Mouse (Mus musculus) naive thymus-derived CD4-positive, alpha-beta T cell, adult 2 months (primary cell): ENCODE measurements at regions not wholly inside any gene's neighbourhood (a gene's known extent, or its start where the extent isn't known, plus 50 kb on each side); places are given as distances from the start of the nearest gene placed in this dataset.
A peak's percentile ranks its signal among the peaks of the same experiment; 100 is the strongest.
"Not testable (repeated sequence)": the region's sequence is repeated elsewhere in the genome, so short reads cannot be mapped to it uniquely, and the experiment has no call there.

Experiments used
- DNase-seq: peaks from one replicate; pipeline ENCODE4 v3.0.0-alpha.2; 2011; ENCODE audit warnings: low read depth

DNA sequence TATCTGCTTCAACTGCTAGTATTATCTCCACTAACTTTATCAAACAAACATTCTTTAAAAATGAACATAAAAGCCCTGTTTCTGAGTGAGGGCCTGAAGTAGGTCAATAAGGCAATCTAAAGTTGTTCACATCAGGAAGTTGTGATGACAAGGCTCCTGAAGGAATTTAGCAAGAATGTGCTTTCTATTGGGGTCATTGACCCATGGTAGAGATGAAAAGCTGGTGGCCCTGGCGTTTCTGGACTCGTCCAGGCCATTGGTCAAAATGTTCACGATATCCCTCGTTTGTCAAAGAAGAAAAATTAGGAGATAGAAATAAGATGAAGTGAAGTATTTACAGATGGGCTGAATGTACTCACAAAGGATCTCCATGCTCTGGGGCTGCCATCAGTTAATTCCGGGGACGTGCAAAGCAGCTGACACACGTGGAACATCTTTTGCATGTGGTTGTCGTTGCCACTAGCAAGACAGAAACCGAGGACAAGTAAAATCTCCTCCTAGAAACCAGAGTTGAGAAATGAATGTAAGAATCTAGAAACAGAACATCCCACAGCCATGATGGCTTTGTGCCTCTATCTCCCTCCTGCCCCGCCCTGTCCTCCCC, 134.1 kb downstream of the Snx18 start:
- no peak for DNase-seq

- no peak for DNase-seq
Measured at GRCm38 (mm10) chr13:113482911-113483310, 135.5 kb downstream of the Snx18 start.

DNA sequence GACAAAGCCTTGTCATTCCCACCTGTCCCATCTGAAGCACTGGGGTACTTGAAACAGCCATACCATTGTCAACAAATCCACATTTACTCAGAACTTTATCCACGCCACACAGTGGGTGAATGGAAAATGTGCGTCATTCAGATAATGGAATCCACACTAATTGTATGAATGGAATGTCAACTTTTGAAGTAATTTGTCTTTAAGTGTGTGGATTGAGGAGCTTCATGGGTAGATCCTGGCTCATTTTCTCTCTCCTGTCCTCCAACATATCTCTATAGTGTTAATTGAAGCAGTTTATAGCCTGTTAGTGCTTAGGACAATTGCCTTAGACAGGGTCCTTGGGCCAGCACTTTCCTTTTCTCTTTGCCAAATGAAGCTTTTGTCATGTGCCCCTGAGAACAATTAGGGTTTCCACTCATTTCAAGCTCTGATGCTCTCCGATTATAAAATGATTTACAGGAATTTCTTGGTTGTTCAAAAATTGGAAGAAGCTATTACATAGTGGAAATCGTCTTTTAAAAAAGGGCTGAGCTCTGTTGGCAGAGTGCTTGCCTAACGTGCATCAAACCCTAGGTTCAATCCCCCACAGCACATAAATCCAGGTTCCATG, 140.4 kb downstream of the Snx18 start:
- no peak for DNase-seq

- no peak for DNase-seq
Measured at GRCm38 (mm10) chr13:113470822-113471557, 147.4 kb downstream of the Snx18 start.

DNA sequence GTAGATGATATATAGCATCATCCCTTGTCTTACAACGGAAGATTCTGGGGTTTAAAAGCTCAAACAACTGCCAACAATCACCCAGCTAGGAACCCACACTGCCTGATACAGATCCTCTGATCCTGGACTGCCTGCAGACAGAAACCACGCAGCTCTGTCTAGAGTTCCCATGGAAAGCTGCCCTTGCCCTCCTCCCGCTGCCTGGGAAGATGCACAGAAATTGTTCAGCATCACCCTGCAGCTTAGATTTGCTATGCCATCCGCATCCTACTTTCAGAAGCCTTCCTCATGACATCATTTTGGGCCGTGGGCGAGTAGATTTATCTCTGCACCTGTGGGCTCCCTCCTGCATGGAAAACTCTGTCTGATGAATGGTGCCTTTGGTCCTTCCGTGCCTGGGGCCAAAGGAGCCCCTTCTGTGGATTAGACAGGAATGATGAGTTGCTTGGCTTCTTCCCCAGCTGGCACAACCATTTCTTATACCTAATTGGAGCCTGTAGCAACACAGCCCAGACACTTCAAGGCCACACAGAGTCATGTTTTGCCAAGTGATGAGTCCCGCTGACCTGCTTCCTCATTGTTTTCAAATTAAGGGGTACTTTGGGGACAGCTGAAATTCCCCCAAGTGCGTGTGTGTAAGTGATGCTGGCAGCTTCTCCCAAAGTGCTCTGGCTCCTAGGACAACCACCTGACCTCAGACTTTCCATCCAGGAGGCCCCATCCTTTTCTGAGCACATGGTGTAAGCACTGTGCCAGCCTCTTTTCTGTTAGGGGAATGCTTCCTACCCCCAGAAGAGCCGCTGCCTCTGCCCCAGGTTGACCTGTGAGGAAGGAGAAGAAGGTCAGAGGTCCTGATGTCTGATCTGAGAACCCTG, 153.9 kb downstream of the Snx18 start:
- no peak for DNase-seq

- no peak for DNase-seq
Measured at GRCm38 (mm10) chr13:113463420-113463819, 154.9 kb downstream of the Snx18 start.

GRCm38 (mm10) chr13:113454490-113455295, 161.7 kb downstream of the BC067074 start:
- DNase-seq, result no peak

DNA sequence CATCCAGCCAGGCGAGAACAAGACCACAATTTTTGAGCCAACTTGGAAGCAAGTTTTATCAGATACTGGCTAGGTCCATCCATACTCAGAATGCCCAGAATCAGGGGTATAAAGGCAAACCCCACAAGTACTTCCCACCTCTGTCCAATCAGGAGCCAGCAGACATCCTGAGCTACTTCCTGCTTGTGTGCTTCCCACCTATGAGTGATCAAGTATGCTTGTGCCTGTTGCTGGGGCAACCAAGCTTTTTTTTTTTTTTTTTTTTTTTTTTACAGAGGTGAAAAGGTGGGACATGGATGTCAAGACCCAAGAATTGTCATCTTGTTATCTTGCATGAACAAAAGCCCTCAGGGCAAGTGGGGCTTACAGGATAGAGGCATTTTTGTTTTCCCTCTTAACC, 155.4 kb downstream of the BC067074 start:
- no peak for DNase-seq

GRCm38 (mm10) chr13:113446226-113446625, 153.3 kb downstream of the BC067074 start:
- no peak for DNase-seq

- not testable (repeated sequence) for DNase-seq
Measured at GRCm38 (mm10) chr13:113444481-113444880, 151.5 kb downstream of the BC067074 start.

- no peak for DNase-seq
Measured at GRCm38 (mm10) chr13:113443078-113443477, 150.1 kb downstream of the BC067074 start.

GRCm38 (mm10) chr13:113442169-113442568, 149.2 kb downstream of the BC067074 start:
- DNase-seq, result no peak

- DNase-seq, result no peak
Measured at GRCm38 (mm10) chr13:113440137-113440536, 147.2 kb downstream of the BC067074 start.

DNA sequence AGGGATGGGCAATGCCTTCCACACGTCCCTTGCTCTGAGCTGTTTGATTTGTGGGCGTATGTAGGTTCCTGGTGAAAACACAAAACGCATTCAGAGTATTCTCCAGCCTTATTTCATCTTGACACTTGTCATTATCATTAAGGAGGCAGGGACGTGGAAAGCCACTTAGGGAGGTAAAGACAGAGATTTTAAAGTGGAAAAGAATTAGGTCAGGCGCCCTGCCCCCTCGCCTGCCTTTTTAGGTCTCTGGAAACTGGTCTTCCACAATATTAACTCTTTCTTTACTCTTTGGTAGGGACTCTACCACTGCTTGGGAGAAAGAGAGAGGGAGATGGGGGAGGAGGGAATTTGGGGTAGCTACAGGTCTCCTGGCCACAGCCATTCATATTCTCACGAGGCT, 146.6 kb downstream of the BC067074 start:
- no peak for DNase-seq

- DNase-seq, result no peak
Measured at GRCm38 (mm10) chr13:113438872-113439271, 145.9 kb downstream of the BC067074 start.

DNA sequence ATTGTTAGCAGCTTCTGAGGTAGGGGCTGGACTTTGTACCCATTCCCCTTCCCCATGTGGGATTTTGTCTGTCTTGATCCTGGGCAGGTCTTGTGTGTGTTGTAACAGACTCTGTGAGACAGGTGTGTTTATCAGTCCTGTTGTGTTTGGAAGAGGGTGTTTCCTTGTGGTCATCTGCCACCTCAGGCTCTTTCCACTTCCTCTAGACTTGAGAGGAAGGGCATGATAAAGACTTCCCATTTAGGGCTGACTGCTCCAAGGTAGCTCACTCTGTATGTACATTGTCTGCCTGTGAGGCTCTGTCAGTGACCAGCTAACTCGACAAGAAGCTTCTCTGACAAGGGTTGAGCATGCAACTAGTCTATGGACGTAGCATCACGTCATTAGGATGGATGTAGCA, 143.3 kb downstream of the BC067074 start:
- no peak for DNase-seq

GRCm38 (mm10) chr13:113435117-113435516, 142.2 kb downstream of the BC067074 start:
- DNase-seq, result no peak

DNA sequence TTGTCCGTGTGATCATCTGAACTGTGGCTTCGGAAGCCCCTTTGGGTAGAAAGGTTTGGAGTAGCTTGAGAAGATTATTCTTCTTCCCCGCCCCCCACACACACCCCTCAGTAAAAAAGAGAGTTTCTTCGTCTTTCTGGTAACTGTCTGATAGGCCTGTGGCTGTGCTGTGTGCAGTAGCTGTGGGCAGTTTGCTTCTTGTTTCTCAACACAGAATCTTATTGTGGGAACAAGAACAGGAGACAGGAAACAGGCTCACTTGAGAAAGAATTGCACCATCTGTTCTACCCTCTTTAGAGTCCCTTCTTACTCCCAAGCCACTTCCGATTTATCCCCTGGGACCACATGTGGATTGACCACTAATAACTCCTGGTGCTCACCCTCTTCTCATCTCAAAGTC, 140.5 kb downstream of the BC067074 start:
- DNase-seq, result no peak

- DNase-seq, result peak; percentile 41
Measured at GRCm38 (mm10) chr13:113429615-113430014, 136.7 kb downstream of the BC067074 start.
